Mouse (Mus musculus): Measurements from ENCODE around the gene Igbp1b.

Igbp1b gene

GRCm38 (mm10) chr6:138658516-138658915, at the start of gene Igbp1b:
Gene Igbp1b (minus strand): TSS chr6:138658544.
- DNase-seq (ENCODE audit: inconsistent ontology term), result no peak

DNA sequence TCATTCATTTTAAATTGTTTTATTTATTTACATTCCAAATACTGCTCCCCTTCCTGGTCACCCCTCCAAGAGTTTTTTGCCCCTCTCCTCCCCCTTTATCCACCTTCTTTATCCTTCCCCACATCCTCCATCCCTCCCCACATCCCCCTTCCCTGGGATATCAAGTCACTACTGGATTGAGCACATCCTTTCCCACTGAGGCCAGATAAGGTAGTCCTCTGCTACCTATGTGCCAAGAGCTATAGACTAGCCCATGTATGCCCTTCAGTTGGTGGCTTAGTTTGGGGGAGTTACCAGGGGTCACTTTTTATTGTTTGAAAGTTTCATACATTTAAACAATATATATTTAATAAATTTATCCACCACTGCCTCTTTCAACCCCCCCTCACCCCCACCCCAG, 24.6 kb upstream of the Igbp1b start:
- no peak for DNase-seq (ENCODE audit: inconsistent ontology term)

GRCm38 (mm10) chr6:138672704-138673141, 14.4 kb upstream of the Igbp1b start:
- DNase-seq (ENCODE audit: inconsistent ontology term), result no peak

GRCm38 (mm10) chr6:138665416-138665815, 7.1 kb upstream of the Igbp1b start:
- DNase-seq (ENCODE audit: inconsistent ontology term), result no peak

GRCm38 (mm10) chr6:138645604-138646003, 12.7 kb downstream of the Igbp1b start:
- no peak for DNase-seq (ENCODE audit: inconsistent ontology term)

DNA sequence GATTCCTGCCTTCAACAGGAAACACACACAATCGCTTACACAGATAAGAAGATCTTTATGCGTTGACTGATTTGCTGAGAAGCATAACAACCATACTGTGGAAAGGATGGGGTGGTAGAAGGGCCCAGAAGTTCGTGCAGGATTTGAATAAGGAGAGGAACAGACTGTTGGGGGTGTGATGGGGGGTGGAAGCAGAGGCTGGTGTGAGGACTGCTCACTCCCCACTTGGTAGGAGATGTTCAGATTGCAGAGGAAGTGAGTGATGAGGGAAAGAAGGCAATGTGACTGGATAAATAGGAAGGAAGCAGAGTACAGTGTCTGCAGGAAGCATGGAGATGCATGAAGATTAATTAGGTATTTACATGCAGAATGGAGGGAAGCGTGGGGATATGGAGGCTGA, 19.0 kb downstream of the Igbp1b start:
- no peak for DNase-seq (ENCODE audit: inconsistent ontology term)

- no peak for DNase-seq (ENCODE audit: inconsistent ontology term)
Observed at GRCm38 (mm10) chr6:138620786-138621185, 37.6 kb downstream of the Igbp1b start.

GRCm38 (mm10) chr6:138618396-138618795, 39.9 kb downstream of the Igbp1b start:
- DNase-seq (ENCODE audit: inconsistent ontology term), result no peak

All from Muller cell, postnatal 12 days (primary cell).